Mouse (Mus musculus): Measurements from ENCODE around the gene Adgre4. TPM values are rescaled to one million over a fixed set of nuclear protein-coding genes. Genes with fewer than 3 reads are reported as not detected.

Gene Adgre4
- polyA plus RNA-seq (2012; rRNA removed): 0.18 and 0.19 TPM in 2 replicates
- 0.26 and 0.33 TPM in 2 replicates for polyA plus RNA-seq (2014; fragmentation: Nextera tagmentation; extraction: Ambion mirVana)

- H3K4me2 ChIP-seq (replicated peaks; ENCODE audit: low read depth, low read length, severe bottlenecking): no peak within 1 kb of the TSS
- H3K4me1 ChIP-seq (ENCODE audit: control insufficient read depth, insufficient read depth, low read length): no peaks in the 10 kb centered on the region
- no peaks in the 10 kb centered on the region for H3K9me3 ChIP-seq (ENCODE audit: control insufficient read depth, low read length)
- no peaks in the 10 kb centered on the region for H3K36me3 ChIP-seq (ENCODE audit: control insufficient read depth, insufficient read depth, low read length)
- ATAC-seq (ENCODE audit: low FRiP score, low read depth) (no peak), DNase-seq (ENCODE audit: low spot score) (no peak)
- no peaks in the 10 kb centered on the region for H3K27me3 ChIP-seq (ENCODE audit: control insufficient read depth, insufficient read depth, low read length)
- no peak for TF ChIP-seq POLR2A (IDR thresholded peaks at IDR 0.05; ENCODE audit: borderline replicate concordance, extremely low read depth, insufficient read depth, insufficient read length)
- no peak within 1 kb of the TSS for H3K4me3 ChIP-seq (replicated peaks; ENCODE audit: low read length)
- no peak within 1 kb of the TSS for H3K27ac ChIP-seq (replicated peaks; ENCODE audit: low read depth, low read length)
- WGBS: 58% methylated on average over 2 of the region's 2 CpGs
- H3K9ac ChIP-seq (ENCODE audit: low read depth, low read length, severe bottlenecking): no peak within 1 kb of the TSS
These were observed at the start of gene Adgre4 for GRCm38 (mm10) chr17:55749786-55750185. TSS of gene Adgre4 (plus strand) at chr17:55749984.

- Histone ChIP-seq H3K9me3 (ENCODE audit: control insufficient read depth, low read length) (no peaks in the 10 kb centered on the region), H3K27me3 (ENCODE audit: control insufficient read depth, insufficient read depth, low read length) (no peaks in the 10 kb centered on the region), H3K9ac (ENCODE audit: low read depth, low read length, severe bottlenecking) (no peak overlapping the region), H3K4me2 (replicated peaks; ENCODE audit: low read depth, low read length, severe bottlenecking) (no peak overlapping the region), H3K4me3 (replicated peaks; ENCODE audit: low read length) (no peak overlapping the region), H3K36me3 (ENCODE audit: control insufficient read depth, insufficient read depth, low read length) (peaks cover 28% of the 10 kb centered on the region; the same call in 1 of the 2 replicates), H3K27ac (replicated peaks; ENCODE audit: low read depth, low read length) (no peak overlapping the region), H3K4me1 (ENCODE audit: control insufficient read depth, insufficient read depth, low read length) (no peaks in the 10 kb centered on the region)
- ATAC-seq (ENCODE audit: low FRiP score, low read depth): no peak
- peak; percentile 82 for DNase-seq (ENCODE audit: low spot score)
- 64% methylated on average over 3 of the region's 3 CpGs for WGBS
- no peak for TF ChIP-seq POLR2A (IDR thresholded peaks at IDR 0.05; ENCODE audit: borderline replicate concordance, extremely low read depth, insufficient read depth, insufficient read length)
These were observed 47.5 kb upstream of the Adgre4 start for GRCm38 (mm10) chr17:55702161-55702820.

GRCm38 (mm10) chr17:55702865-55703264, 46.9 kb upstream of the Adgre4 start:
- Histone ChIP-seq H3K9ac (ENCODE audit: low read depth, low read length, severe bottlenecking) (no peak overlapping the region), H3K4me1 (ENCODE audit: control insufficient read depth, insufficient read depth, low read length) (no peaks in the 10 kb centered on the region), H3K36me3 (ENCODE audit: control insufficient read depth, insufficient read depth, low read length) (peaks cover 23% of the 10 kb centered on the region; the same call in 1 of the 2 replicates), H3K4me2 (replicated peaks; ENCODE audit: low read depth, low read length, severe bottlenecking) (no peak overlapping the region), H3K9me3 (ENCODE audit: control insufficient read depth, low read length) (no peaks in the 10 kb centered on the region), H3K27me3 (ENCODE audit: control insufficient read depth, insufficient read depth, low read length) (no peaks in the 10 kb centered on the region), H3K4me3 (replicated peaks; ENCODE audit: low read length) (no peak overlapping the region), H3K27ac (replicated peaks; ENCODE audit: low read depth, low read length) (no peak overlapping the region)
- no peak for DNase-seq (ENCODE audit: low spot score)
- TF ChIP-seq POLR2A (IDR thresholded peaks at IDR 0.05; ENCODE audit: borderline replicate concordance, extremely low read depth, insufficient read depth, insufficient read length): no peak
- WGBS: 74% methylated on average over 5 of the region's 5 CpGs
- ATAC-seq (ENCODE audit: low FRiP score, low read depth): no peak

GRCm38 (mm10) chr17:55711984-55712811, 37.6 kb upstream of the Adgre4 start, which contains the start of gene Pot1b:
TSS of gene Pot1b (minus strand) at chr17:55712628.
- WGBS: under 1% methylated on average over 36 of the region's 37 CpGs
- Histone ChIP-seq H3K9ac (ENCODE audit: low read depth, low read length, severe bottlenecking) (peak within 1 kb of the TSS; percentile 68), H3K36me3 (ENCODE audit: control insufficient read depth, insufficient read depth, low read length) (peaks cover 9% of the 10 kb centered on the region; the same call in 1 of the 2 replicates), H3K4me2 (replicated peaks; ENCODE audit: low read depth, low read length, severe bottlenecking) (peak within 1 kb of the TSS; percentile 75), H3K4me3 (replicated peaks; ENCODE audit: low read length) (peak within 1 kb of the TSS; percentile 73), H3K9me3 (ENCODE audit: control insufficient read depth, low read length) (no peaks in the 10 kb centered on the region), H3K4me1 (ENCODE audit: control insufficient read depth, insufficient read depth, low read length) (no peaks in the 10 kb centered on the region), H3K27ac (replicated peaks; ENCODE audit: low read depth, low read length) (peak within 1 kb of the TSS; percentile 52; the same call in 1 of the 2 replicates), H3K27me3 (ENCODE audit: control insufficient read depth, insufficient read depth, low read length) (no peaks in the 10 kb centered on the region)
- no peak for TF ChIP-seq POLR2A (IDR thresholded peaks at IDR 0.05; ENCODE audit: borderline replicate concordance, extremely low read depth, insufficient read depth, insufficient read length)
- ATAC-seq (ENCODE audit: low FRiP score, low read depth) (peak; percentile 98), DNase-seq (ENCODE audit: low spot score) (peak; percentile 98)

GRCm38 (mm10) chr17:55721270-55721669, 28.5 kb upstream of the Adgre4 start:
- no peak overlapping the region for H3K27ac ChIP-seq (replicated peaks; ENCODE audit: low read depth, low read length)
- ATAC-seq (ENCODE audit: low FRiP score, low read depth): no peak
- H3K27me3 ChIP-seq (ENCODE audit: control insufficient read depth, insufficient read depth, low read length): no peaks in the 10 kb centered on the region
- no peaks in the 10 kb centered on the region for H3K4me1 ChIP-seq (ENCODE audit: control insufficient read depth, insufficient read depth, low read length)
- no peak for TF ChIP-seq POLR2A (IDR thresholded peaks at IDR 0.05; ENCODE audit: borderline replicate concordance, extremely low read depth, insufficient read depth, insufficient read length)
- H3K9ac ChIP-seq (ENCODE audit: low read depth, low read length, severe bottlenecking): no peak overlapping the region
- H3K9me3 ChIP-seq (ENCODE audit: control insufficient read depth, low read length): no peaks in the 10 kb centered on the region
- no peak overlapping the region for H3K4me3 ChIP-seq (replicated peaks; ENCODE audit: low read length)
- H3K36me3 ChIP-seq (ENCODE audit: control insufficient read depth, insufficient read depth, low read length): no peaks in the 10 kb centered on the region
- H3K4me2 ChIP-seq (replicated peaks; ENCODE audit: low read depth, low read length, severe bottlenecking): no peak overlapping the region
- DNase-seq (ENCODE audit: low spot score): no peak
- WGBS: 49% methylated on average over 1 of the region's 1 CpGs
